Mouse (Mus musculus) erythroblast, embryonic 14.5 days (primary cell): ENCODE measurements around the gene Myh7. TPM values are rescaled to one million over a fixed set of nuclear protein-coding genes. Genes with fewer than 3 reads are reported as not detected.
"Not testable (repeated sequence)": the region's sequence is repeated elsewhere in the genome, so short reads cannot be mapped to it uniquely, and the experiment has no call there.

Source experiments
- H3K27me3 ChIP-seq: 2 replicates; pipeline ENCODE4 v1.6.1; 2012; ENCODE audit warnings: inconsistent platforms; ENCODE audit not compliant: control insufficient read depth
- H3K36me3 ChIP-seq: 2 replicates; pipeline ENCODE4 v1.6.1; 2012; ENCODE audit warnings: mild to moderate bottlenecking, inconsistent platforms; ENCODE audit not compliant: control insufficient read depth
- H3K4me1 ChIP-seq: 2 replicates; pipeline ENCODE4 v1.6.1; 2012; ENCODE audit warnings: inconsistent platforms; ENCODE audit not compliant: control insufficient read depth
- H3K4me3 ChIP-seq: replicated peaks from 2 replicates; pipeline ENCODE3; 2012; ENCODE audit warnings: moderate library complexity, mild to moderate bottlenecking, inconsistent platforms
- H3K9me3 ChIP-seq: 2 replicates; pipeline ENCODE4 v1.6.1; 2012; ENCODE audit warnings: low read length, inconsistent platforms, mixed read lengths; ENCODE audit not compliant: control insufficient read depth
- GATA1 ChIP-seq: IDR thresholded peaks from 2 replicates; pipeline ENCODE4 v1.6.1; 2012; ENCODE audit warnings: low read length, inconsistent platforms, mixed read lengths
- TAL1 ChIP-seq: IDR thresholded peaks from 3 replicates; pipeline ENCODE4 v1.6.1; 2012; ENCODE audit warnings: low read length, inconsistent platforms, mixed read lengths
- polyA plus RNA-seq: library from polyadenylated mRNA; stranded (reverse); fragments of >175 nt; gene quantifications from 2 replicates; pipeline ENCODE4 v1.2.3, GENCODE M21; 2012

The Myh7 gene
- polyA plus RNA-seq, 1 experiment, result not detected

- H3K27me3 ChIP-seq, result no peaks in the 10 kb centered on the region
- no peak for TF ChIP-seq GATA1
- TF ChIP-seq TAL1, result no peak
These were observed 4.3 kb upstream of the Myh7 start for GRCm38 (mm10) chr14:54998680-54999079.

GRCm38 (mm10) chr14:54997297-54997696 lies 2.9 kb upstream of the Myh7 start:
- TF ChIP-seq GATA1, result no peak
- TF ChIP-seq TAL1, result no peak
- no peak overlapping the region for H3K4me3 ChIP-seq
- H3K36me3 ChIP-seq, result no peaks in the 10 kb centered on the region
- H3K27me3 ChIP-seq, result no peaks in the 10 kb centered on the region
- peaks cover 3% of the 10 kb centered on the region; the same call in 1 of the 2 replicates for H3K9me3 ChIP-seq
- no peaks in the 10 kb centered on the region for H3K4me1 ChIP-seq

More at GRCm38 (mm10) chr14:54998680-54999079, 4.3 kb upstream of the Myh7 start:
- Histone ChIP-seq H3K36me3 (no peaks in the 10 kb centered on the region), H3K9me3 (peaks cover 3% of the 10 kb centered on the region; the same call in 1 of the 2 replicates), H3K4me3 (no peak overlapping the region), H3K4me1 (peaks cover under 1% of the 10 kb centered on the region; the same call in 1 of the 2 replicates)

GRCm38 (mm10) chr14:54996793-54997192 lies 2.4 kb upstream of the Myh7 start:
- TF ChIP-seq TAL1 (no peak), GATA1 (no peak)
- peaks cover 3% of the 10 kb centered on the region; the same call in 1 of the 2 replicates for H3K9me3 ChIP-seq
- H3K27me3 ChIP-seq, result no peaks in the 10 kb centered on the region
- no peak overlapping the region for H3K4me3 ChIP-seq
- no peaks in the 10 kb centered on the region for H3K36me3 ChIP-seq
- H3K4me1 ChIP-seq, result no peaks in the 10 kb centered on the region

GRCm38 (mm10) chr14:54995457-54996138 lies 1.2 kb upstream of the Myh7 start:
- no peaks in the 10 kb centered on the region for H3K27me3 ChIP-seq
- TF ChIP-seq GATA1, result no peak
- no peak for TF ChIP-seq TAL1
- H3K9me3 ChIP-seq, result no peaks in the 10 kb centered on the region
- H3K36me3 ChIP-seq, result no peaks in the 10 kb centered on the region
- no peaks in the 10 kb centered on the region for H3K4me1 ChIP-seq
- no peak overlapping the region for H3K4me3 ChIP-seq

- H3K4me3 ChIP-seq, result no peak overlapping the region
- no peaks in the 10 kb centered on the region for H3K36me3 ChIP-seq
- no peaks in the 10 kb centered on the region for H3K27me3 ChIP-seq
- H3K9me3 ChIP-seq, result no peaks in the 10 kb centered on the region
- TF ChIP-seq TAL1 (no peak), GATA1 (no peak)
- no peaks in the 10 kb centered on the region for H3K4me1 ChIP-seq
These were observed 402 bp upstream of the Myh7 start for GRCm38 (mm10) chr14:54994869-54995186.

GRCm38 (mm10) chr14:54993636-54994035 lies 790 bp downstream of the Myh7 start:
- H3K27me3 ChIP-seq, result no peaks in the 10 kb centered on the region

GRCm38 (mm10) chr14:54992196-54992595 lies 2.2 kb downstream of the Myh7 start:
- no peaks in the 10 kb centered on the region for H3K36me3 ChIP-seq
- H3K27me3 ChIP-seq, result no peaks in the 10 kb centered on the region
- TF ChIP-seq GATA1 (no peak), TAL1 (no peak)
- H3K4me3 ChIP-seq, result no peak overlapping the region
- H3K9me3 ChIP-seq, result no peaks in the 10 kb centered on the region
- H3K4me1 ChIP-seq, result no peaks in the 10 kb centered on the region

More at GRCm38 (mm10) chr14:54993636-54994035, 790 bp downstream of the Myh7 start:
- no peak for TF ChIP-seq TAL1
- no peak for TF ChIP-seq GATA1
- Histone ChIP-seq H3K4me3 (no peak overlapping the region), H3K36me3 (no peaks in the 10 kb centered on the region), H3K4me1 (no peaks in the 10 kb centered on the region), H3K9me3 (no peaks in the 10 kb centered on the region)

- Histone ChIP-seq H3K27me3 (no peaks in the 10 kb centered on the region), H3K36me3 (no peaks in the 10 kb centered on the region), H3K4me1 (no peaks in the 10 kb centered on the region), H3K4me3 (no peak overlapping the region), H3K9me3 (no peaks in the 10 kb centered on the region)
- TF ChIP-seq GATA1 (no peak), TAL1 (no peak)
These were observed 4.5 kb downstream of the Myh7 start for GRCm38 (mm10) chr14:54989886-54990441.

GRCm38 (mm10) chr14:54988882-54989281 lies 5.5 kb downstream of the Myh7 start:
- Histone ChIP-seq H3K9me3 (no peaks in the 10 kb centered on the region), H3K4me3 (no peak overlapping the region), H3K4me1 (no peaks in the 10 kb centered on the region), H3K36me3 (no peaks in the 10 kb centered on the region), H3K27me3 (no peaks in the 10 kb centered on the region)
- no peak for TF ChIP-seq TAL1

GRCm38 (mm10) chr14:54988350-54988874 lies 6.0 kb downstream of the Myh7 start:
- H3K4me1 ChIP-seq, H3K9me3 ChIP-seq: not testable (repeated sequence)

More at GRCm38 (mm10) chr14:54988350-54988874, 6.0 kb downstream of the Myh7 start:
- not testable (repeated sequence) for H3K36me3 ChIP-seq, H3K27me3 ChIP-seq, H3K4me3 ChIP-seq
